Mouse (Mus musculus) liver, embryonic 14.5 days (tissue): ENCODE data around the gene Msi2. TPM values are rescaled to one million over a fixed set of nuclear protein-coding genes. Genes with fewer than 3 reads are reported as not detected.

Experiments used
- ATAC-seq: fragments of 200-750 bp; cut with Nextera tagmentation; 2 replicates; pipeline ENCODE4 v1.8.0; 2017; ENCODE audit warnings: moderate number of reproducible peaks, mild to moderate bottlenecking, moderate library complexity; ENCODE audit not compliant: insufficient read depth
- DNase-seq, 3 experiments: peaks; one replicate each; pipeline ENCODE4 v3.0.0-alpha.2; 2012 to 2013; ENCODE audit warnings: low read depth in 3 of 3, low spot score in 3 of 3
- H3K27ac ChIP-seq: fragments of 300-500 bp; sonication (generic); 2 replicates; pipeline ENCODE4 v1.5.1; 2014; ENCODE audit warnings: moderate library complexity, mild to moderate bottlenecking, control low read depth, inconsistent platforms
- H3K27me3 ChIP-seq: fragments of 300-500 bp; sonication (generic); 2 replicates; pipeline ENCODE4 v1.6.1; 2014; ENCODE audit warnings: mild to moderate bottlenecking, low read length, moderate library complexity; ENCODE audit not compliant: control insufficient read depth, insufficient read depth
- H3K36me3 ChIP-seq: fragments of 300-500 bp; sonication (generic); replicated peaks from 2 replicates; pipeline ENCODE4 v1.6.1; 2014; ENCODE audit warnings: low read depth; ENCODE audit not compliant: control insufficient read depth, insufficient read depth
- H3K4me1 ChIP-seq, 2 experiments: fragments of 200-500 bp in 1 of 2; fragments of 300-500 bp in 1 of 2; sonication (generic) in 1 of 2; replicated peaks; 2 replicates each; pipeline ENCODE4 v1.6.1; 2012 to 2014; ENCODE audit warnings: antibody characterized with exemption in 1 of 2, inconsistent platforms in 1 of 2, low read length in 1 of 2; ENCODE audit not compliant: control insufficient read depth in 2 of 2, insufficient read depth in 2 of 2
- H3K4me2 ChIP-seq: fragments of 300-500 bp; sonication (generic); 2 replicates; pipeline ENCODE4 v1.6.1; 2014; ENCODE audit warnings: low read depth, mild to moderate bottlenecking, control low read depth, moderate library complexity
- H3K4me3 ChIP-seq, 2 experiments: fragments of 200-500 bp in 1 of 2; fragments of 300-500 bp in 1 of 2; sonication (generic) in 1 of 2; 2 replicates each; pipeline ENCODE4 v1.5.1; 2012 to 2014; ENCODE audit warnings: low read depth in 2 of 2, low read length in 2 of 2, mild to moderate bottlenecking in 2 of 2, control low read depth in 1 of 2, inconsistent platforms in 1 of 2, moderate library complexity in 1 of 2; ENCODE audit not compliant: insufficient read depth in 1 of 2
- H3K9ac ChIP-seq: fragments of 300-500 bp; sonication (generic); replicated peaks from 2 replicates; pipeline ENCODE4 v1.6.1; 2014; ENCODE audit warnings: mild to moderate bottlenecking, control low read depth, moderate library complexity
- H3K9me3 ChIP-seq: fragments of 300-500 bp; sonication (generic); 2 replicates; pipeline ENCODE4 v1.6.1; 2016; ENCODE audit warnings: low read length, mixed read lengths; ENCODE audit not compliant: control insufficient read depth
- CTCF ChIP-seq: IDR thresholded peaks from 2 replicates; pipeline ENCODE4 v1.5.1; 2016; ENCODE audit warnings: antibody characterized with exemption, low read depth, control low read depth
- EP300 ChIP-seq: IDR thresholded peaks from 2 replicates; pipeline ENCODE4 v1.6.1; 2016; ENCODE audit warnings: antibody characterized with exemption, low read depth
- WGBS: fragments of 180-500 bp; shearing (Covaris S2); extraction: QIAGEN DNeasy Blood & Tissue Kit; methylation state at CpG from one replicate; pipeline ENCODE4 v1.1.7; 2014; ENCODE audit not compliant: insufficient replicate concordance; 5-methylcytosine and 5-hydroxymethylcytosine counted together
- polyA plus RNA-seq, 2 experiments: library from polyadenylated mRNA; depleted of rRNA in 1 of 2; stranded (reverse) in 1 of 2; unstranded in 1 of 2; fragments of >200 nt; fragmentation: Nextera tagmentation in 1 of 2; extraction: Ambion mirVana in 1 of 2; gene quantifications; 2 replicates each; pipeline versions ENCODE4 v1.2.1 to v1.2.3; 2012 to 2014

The Msi2 gene
- polyA plus RNA-seq, 2 experiments: 2.1 to 6.2 TPM

GRCm38 (mm10) chr11:88622496-88622895 lies 95.8 kb downstream of the Msi2 start:
- ATAC-seq: no peak
- Histone ChIP-seq H3K27me3 (no peaks in the 10 kb centered on the region), H3K36me3 (no peaks in the 10 kb centered on the region), H3K4me3 (no peak overlapping the region), H3K4me1 (peaks cover 0 to 38% of the 10 kb centered on the region in 2 experiments; a peak in 2 of 4 replicates), H3K27ac (no peak overlapping the region), H3K9me3 (no peaks in the 10 kb centered on the region), H3K9ac (no peak overlapping the region), H3K4me2 (no peak overlapping the region)
- no peak for TF ChIP-seq CTCF
- no peak for TF ChIP-seq EP300
- 31% methylated on average over 6 of the region's 6 CpGs for WGBS
- DNase-seq: no peak

- Histone ChIP-seq H3K4me2 (no peak overlapping the region), H3K9ac (no peak overlapping the region), H3K9me3 (no peaks in the 10 kb centered on the region), H3K27me3 (no peaks in the 10 kb centered on the region), H3K4me3 (no peak overlapping the region), H3K36me3 (no peaks in the 10 kb centered on the region), H3K27ac (no peak overlapping the region), H3K4me1 (peaks cover 0 to 34% of the 10 kb centered on the region in 2 experiments; a peak in 2 of 4 replicates)
- ATAC-seq: no peak
- no peak for DNase-seq
- 59% methylated on average over 4 of the region's 4 CpGs for WGBS
- TF ChIP-seq CTCF: no peak
- TF ChIP-seq EP300: no peak
Observed at GRCm38 (mm10) chr11:88621789-88622188, 96.5 kb downstream of the Msi2 start.

- Histone ChIP-seq H3K4me1 (peaks cover 0 to 30% of the 10 kb centered on the region in 2 experiments; a peak in 3 of 4 replicates), H3K27me3 (no peaks in the 10 kb centered on the region), H3K36me3 (no peaks in the 10 kb centered on the region), H3K4me2 (no peak overlapping the region), H3K9me3 (no peaks in the 10 kb centered on the region), H3K4me3 (no peak overlapping the region), H3K9ac (no peak overlapping the region), H3K27ac (no peak overlapping the region)
- DNase-seq (no peak), ATAC-seq (no peak)
- TF ChIP-seq CTCF (no peak), EP300 (no peak)
- WGBS: 48% methylated on average over 15 of the region's 15 CpGs
Observed at GRCm38 (mm10) chr11:88620158-88620973, 97.9 kb downstream of the Msi2 start.

GRCm38 (mm10) chr11:88619468-88620157 lies 98.7 kb downstream of the Msi2 start:
- no peak overlapping the region for H3K27ac ChIP-seq
- H3K9me3 ChIP-seq: no peaks in the 10 kb centered on the region
- H3K4me2 ChIP-seq: no peak overlapping the region
- H3K27me3 ChIP-seq: no peaks in the 10 kb centered on the region
- TF ChIP-seq EP300 (no peak), CTCF (no peak)
- ATAC-seq (no peak), DNase-seq (no peak)
- H3K4me3 ChIP-seq: no peak overlapping the region
- peaks cover 6 to 34% of the 10 kb centered on the region in 2 experiments for H3K4me1 ChIP-seq
- no peak overlapping the region for H3K9ac ChIP-seq
- 61% methylated on average over 9 of the region's 9 CpGs for WGBS
- H3K36me3 ChIP-seq: no peaks in the 10 kb centered on the region

GRCm38 (mm10) chr11:88618732-88619309 lies 99.5 kb downstream of the Msi2 start:
- peak; percentile 16; the same call in 1 of the 2 replicates for ATAC-seq
- Histone ChIP-seq H3K9me3 (no peaks in the 10 kb centered on the region), H3K9ac (no peak overlapping the region), H3K4me1 (peaks cover 13 to 40% of the 10 kb centered on the region in 2 experiments), H3K27ac (no peak overlapping the region), H3K4me2 (no peak overlapping the region), H3K27me3 (no peaks in the 10 kb centered on the region), H3K4me3 (no peak overlapping the region), H3K36me3 (no peaks in the 10 kb centered on the region)
- DNase-seq: no peak
- TF ChIP-seq CTCF: no peak
- no peak for TF ChIP-seq EP300
- WGBS: 27% methylated on average over 9 of the region's 9 CpGs
